Mouse (Mus musculus) mature B cell (primary cell): ENCODE results near the gene Cngb1.
"Not testable (repeated sequence)": the region's sequence is repeated elsewhere in the genome, so short reads cannot be mapped to it uniquely, and the experiment has no call there.

Source experiments
- in situ Hi-C: fragments of 300-500 bp; cut with MboI; formaldehyde crosslinking; loops from 2 replicates; pipeline ENCODE4 v1.14.3; 2019

Gene Cngb1

GRCm38 (mm10) chr8:95247277-95247676 is 59.1 kb downstream of the Cngb1 start:
- in situ Hi-C loops, result no loop called here

- in situ Hi-C loops, result no loop called here
Measured at GRCm38 (mm10) chr8:95245180-95245579, 61.2 kb downstream of the Cngb1 start.

DNA sequence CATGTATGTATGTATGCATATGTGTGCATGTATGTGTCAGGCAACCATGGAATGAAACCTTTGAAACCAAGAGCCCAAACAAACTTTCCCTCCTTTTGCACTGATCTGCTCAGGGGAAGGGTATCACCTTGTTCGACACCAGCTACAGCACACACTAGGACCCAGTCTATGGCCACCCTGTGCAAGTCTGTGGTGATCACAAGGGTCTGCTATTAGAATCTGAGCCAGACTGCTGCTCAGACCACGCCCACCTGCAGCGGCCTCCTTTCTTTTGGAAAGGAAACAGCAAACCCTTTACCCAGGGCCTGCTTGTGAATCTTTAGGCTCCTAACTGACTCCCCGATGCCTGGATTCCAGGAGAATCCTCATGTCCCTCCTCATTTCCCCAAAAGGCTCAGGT is 62.5 kb downstream of the Cngb1 start:
- in situ Hi-C loops, result no loop called here

- in situ Hi-C loops, result no loop called here
Measured at GRCm38 (mm10) chr8:95242826-95243571, 63.4 kb downstream of the Cngb1 start.

DNA sequence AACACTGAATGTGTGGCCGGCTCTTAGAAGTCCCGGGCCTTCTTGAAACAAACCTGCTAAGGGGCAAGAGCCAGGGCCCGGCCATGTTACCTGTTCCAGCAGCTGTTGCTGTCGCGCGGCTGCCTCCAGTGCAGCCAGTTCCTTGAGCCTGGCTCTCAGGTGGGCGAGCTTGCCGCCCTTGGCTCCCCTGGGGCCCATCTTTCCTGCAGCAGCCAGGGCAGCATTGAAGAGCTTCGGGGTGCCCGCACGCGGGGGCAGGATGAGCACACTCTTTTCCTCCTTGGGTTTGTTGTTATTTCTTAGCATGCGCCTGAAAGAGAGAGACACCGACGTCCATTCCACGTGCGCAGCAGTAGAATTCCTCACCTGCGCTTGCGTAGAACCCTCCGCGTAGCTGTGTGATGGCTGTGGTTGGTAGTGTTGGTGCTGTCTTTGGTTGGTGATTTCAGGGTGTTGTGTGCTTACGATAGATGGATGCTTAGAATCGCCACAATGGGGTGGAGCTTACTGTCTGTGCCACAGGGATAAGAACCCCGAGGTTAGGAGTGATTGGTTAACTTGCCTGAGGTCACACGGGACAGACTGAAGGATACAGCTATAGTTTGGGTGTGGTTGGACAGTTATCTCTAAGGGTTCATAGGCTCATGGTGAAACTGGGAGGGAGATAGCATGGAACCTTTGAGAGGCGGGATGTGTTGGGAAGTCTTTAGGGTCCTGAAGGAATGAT is 64.1 kb downstream of the Cngb1 start:
- in situ Hi-C loops, result no loop called here

GRCm38 (mm10) chr8:95235683-95236082 is 70.7 kb downstream of the Cngb1 start:
- in situ Hi-C loops, result no loop called here

DNA sequence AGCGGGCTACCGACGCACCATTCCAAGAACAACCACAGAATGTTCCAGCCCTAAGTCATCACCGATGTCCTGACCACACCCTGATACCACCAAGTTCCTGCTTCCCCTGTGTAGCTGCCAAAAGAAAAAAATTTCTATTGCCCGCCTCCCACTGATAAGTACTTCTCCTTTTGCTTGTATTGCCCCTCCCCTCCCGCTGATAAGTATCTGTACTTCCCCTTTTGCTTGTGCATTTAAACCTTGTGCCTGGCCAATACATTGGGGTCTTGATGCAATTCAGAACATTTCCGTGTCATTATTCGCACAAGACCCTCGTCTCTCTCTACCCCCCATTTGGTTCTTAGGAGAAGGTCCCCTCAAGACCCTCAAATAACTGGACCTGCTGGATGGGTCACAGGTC is 76.3 kb downstream of the Cngb1 start:
- in situ Hi-C loops, result not testable (repeated sequence)

DNA sequence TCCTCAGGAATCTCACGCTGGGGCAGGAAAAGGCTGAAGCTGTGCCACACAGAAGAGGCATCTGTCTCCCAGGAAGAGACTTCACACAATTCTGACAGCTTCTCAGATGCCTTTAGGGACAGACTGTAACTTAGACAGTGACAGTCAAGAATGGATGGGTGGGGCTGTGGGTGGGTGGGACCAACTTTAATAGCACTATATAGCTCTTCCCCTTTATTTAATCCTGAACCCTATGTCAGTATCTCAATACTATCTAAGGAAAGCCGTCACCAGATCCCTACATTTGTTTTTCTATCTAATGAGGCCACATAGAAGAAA is 79.3 kb downstream of the Cngb1 start:
- in situ Hi-C loops, result no loop called here

DNA sequence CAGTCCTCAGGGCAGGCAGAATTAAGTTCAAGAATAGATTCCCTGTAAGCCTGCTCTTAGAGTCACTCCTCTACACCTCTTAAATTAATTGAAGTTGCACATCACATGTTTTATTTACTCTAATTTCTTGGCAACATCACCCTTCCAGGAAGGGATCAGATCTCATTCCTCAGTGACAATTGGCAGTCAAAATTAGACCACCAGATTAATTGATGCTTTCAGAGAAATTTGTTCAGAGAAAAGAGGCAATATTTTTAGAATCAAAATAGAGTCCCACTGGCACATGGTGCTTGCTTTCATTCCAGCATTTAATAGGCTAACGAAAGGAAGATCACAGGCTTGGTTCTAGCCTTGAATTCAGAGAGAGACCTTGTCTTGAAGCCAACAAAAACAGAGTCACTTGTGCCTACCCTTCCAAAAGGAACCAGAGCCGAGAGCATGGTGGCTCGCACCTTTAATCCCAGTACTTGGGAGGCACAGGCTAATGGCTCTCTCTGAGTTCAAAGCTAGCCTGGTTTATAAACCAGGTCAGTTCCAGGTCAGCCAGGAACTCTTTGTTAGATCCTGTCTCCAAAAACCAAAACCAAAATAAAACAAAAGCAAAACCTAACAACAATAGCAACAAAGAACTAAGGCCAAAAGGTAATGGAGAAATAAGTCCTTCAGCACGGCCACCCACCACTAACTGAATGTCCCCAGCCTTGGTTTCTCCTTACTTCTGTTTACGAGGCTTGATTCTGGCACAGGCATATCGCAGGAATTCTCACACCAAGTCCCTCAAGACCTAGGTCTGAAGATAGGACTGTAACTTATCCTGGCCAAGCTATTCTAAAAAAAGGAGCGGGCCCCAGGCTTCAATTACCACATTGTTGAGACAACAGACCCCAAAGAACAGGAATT is 79.9 kb downstream of the Cngb1 start:
- in situ Hi-C loops, result no loop called here

GRCm38 (mm10) chr8:95223969-95224368 is 82.4 kb downstream of the Cngb1 start:
- in situ Hi-C loops, result loop anchor here (25.0 kb wide), 1 partner anchor 287 kb away; no protein-coding TSS in a partner anchor

- in situ Hi-C loops, result loop anchor here (25.0 kb wide), 1 partner anchor 284 kb away; no protein-coding TSS in a partner anchor
Measured at GRCm38 (mm10) chr8:95221045-95221444, 85.3 kb downstream of the Cngb1 start.

- in situ Hi-C loops, result loop anchor here (25.0 kb wide), 1 partner anchor 283 kb away; no protein-coding TSS in a partner anchor
Measured at GRCm38 (mm10) chr8:95220571-95220998, 85.8 kb downstream of the Cngb1 start.

DNA sequence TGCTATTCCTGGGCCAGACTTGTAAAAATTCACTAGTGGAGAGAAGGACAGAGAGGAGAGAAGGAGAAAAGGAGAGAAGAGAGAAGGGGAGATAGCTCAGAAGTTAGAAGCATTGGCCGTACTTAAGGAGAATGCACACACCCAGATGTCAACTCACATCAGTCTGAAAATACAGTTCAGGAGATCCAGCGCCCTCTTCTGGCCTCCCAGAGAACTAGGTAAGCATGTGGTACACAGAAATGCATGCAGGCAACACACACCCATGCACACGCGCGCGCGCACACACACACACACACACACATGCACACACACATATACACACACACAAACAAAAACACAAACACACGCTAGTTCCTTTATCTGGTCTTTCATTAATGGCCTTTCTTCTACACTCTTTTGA is 86.8 kb downstream of the Cngb1 start:
- in situ Hi-C loops, result loop anchor here (25.0 kb wide), 1 partner anchor 282 kb away; no protein-coding TSS in a partner anchor

DNA sequence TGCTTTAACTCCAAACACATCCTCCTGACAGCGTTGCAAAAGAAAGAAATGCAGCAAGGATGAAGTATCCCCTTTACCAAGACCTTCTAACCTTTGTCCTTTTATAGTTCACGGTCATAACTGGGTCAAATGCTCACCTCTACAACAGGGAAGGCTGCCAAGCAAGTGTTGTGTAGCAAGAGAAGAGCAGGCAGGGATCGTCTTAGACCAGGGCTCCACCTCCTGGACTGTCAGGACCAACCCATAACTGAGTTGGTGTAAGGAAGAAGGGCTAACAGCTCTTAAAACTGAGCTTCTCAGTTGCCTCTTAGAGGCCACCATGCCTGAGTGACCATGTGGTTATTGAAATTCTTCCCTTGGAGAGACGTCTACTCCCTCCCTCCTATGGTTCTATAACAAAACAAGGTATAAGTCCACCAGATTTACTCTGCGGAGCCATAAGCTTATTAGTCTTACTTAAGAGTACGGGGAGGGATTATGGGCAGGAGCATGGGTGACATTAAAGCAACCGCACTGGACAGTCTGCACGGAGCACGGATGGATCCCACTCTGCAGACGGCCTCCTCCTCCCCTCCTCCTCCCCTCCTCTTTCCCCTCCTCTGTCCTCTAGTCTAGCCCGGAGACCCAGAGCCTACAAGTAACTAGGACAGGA is 90.5 kb downstream of the Cngb1 start:
- in situ Hi-C loops, result loop anchor here (25.0 kb wide), 1 partner anchor 279 kb away; no protein-coding TSS in a partner anchor

- in situ Hi-C loops, result loop anchor here (25.0 kb wide), 1 partner anchor 273 kb away; no protein-coding TSS in a partner anchor
Measured at GRCm38 (mm10) chr8:95209924-95210323, 96.5 kb downstream of the Cngb1 start.

DNA sequence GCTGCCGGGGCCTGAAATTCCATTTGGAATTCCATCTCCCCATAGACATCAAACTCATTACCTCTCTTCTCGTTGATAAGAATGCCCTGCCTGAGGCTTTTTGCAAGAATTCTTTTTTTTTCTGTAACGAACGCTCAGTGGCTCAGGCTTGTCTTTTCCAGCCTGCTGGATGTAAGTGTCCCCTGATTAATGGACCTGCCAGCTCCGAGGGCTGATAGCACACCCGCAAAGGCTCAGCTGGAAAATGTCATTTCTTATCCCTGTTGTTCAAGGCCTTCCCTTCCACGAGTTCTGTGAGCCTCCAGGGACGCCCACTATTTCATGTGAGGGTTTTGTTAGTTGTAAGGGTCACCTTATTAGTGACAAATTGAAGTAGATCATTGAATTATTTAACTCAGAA is 100.4 kb downstream of the Cngb1 start:
- in situ Hi-C loops, result loop anchor here (25.0 kb wide), 1 partner anchor 269 kb away; no protein-coding TSS in a partner anchor

GRCm38 (mm10) chr8:95204039-95204380 is 102.4 kb downstream of the Cngb1 start:
- in situ Hi-C loops, result loop anchor here (25.0 kb wide), 1 partner anchor 267 kb away; no protein-coding TSS in a partner anchor

DNA sequence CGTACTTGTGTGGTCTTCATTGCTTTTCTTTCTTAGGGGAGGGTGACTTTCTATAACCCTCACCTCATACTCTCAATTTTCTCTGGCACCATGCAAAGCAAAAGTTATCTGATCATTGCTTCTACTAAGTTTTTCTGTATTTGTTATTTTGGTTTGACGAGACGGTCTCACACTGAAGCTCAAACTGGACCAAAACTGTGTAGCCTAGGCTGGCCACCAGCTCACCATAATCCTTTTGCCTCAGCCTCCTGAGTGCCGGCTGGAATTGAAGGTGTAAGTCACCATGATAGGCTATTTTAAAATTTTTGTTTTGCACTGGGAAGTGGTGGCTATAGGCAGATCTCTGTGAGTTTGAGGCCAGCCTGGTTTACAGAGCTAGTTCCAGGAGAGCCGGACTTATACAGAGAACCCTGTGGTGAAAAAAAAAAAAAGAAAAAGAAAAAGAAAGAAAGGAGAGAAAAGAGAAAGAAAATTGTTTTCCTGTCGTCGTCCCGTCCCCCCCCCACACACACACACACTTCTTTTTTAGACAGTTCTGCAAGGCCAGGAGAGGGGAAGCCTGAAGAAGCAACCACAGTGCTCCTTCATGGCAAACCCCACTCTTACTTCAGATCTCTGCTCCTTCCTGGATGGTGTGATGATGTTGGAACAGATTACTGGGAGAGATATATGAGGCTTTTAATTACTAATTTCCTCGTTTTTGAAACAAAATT is 102.9 kb downstream of the Cngb1 start:
- in situ Hi-C loops, result loop anchor here (25.0 kb wide), 1 partner anchor 266 kb away; no protein-coding TSS in a partner anchor

DNA sequence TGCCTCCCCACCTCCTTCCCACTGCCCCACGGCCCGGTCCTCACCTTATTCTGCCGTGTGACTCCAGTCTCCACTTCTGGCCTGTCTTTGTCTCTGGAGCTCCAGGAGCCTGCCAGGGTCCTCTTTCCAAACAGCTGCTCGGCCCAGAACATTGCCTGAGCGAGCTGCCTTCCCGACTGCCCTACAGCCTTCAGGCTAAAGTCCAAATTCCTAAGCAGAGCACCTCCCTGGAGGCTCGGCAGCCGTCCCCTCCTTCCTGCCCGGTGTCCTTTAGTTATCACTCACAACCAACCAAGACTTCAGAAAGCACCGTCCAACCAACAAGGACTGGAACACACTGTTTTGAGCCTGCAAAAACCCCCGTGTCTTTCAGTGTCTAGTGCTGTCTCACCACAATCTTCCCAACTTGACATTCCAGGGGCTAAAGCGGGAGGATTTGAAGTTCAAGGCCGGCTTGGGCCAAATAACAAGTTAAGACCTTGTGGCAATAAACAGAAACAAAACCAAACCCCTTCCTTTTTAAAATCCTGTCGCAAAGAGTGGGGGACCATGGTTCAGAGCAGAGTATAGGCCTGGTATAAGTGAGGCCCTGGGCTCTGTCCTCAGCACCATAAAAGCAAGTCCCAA is 103.6 kb downstream of the Cngb1 start, which contains the start of gene Kifc3:
Kifc3 (minus strand) TSS at position 164 of the 627 bp plus-strand sequence.
- in situ Hi-C loops, result loop anchor here (25.0 kb wide), 1 partner anchor 265 kb away; no protein-coding TSS in a partner anchor

DNA sequence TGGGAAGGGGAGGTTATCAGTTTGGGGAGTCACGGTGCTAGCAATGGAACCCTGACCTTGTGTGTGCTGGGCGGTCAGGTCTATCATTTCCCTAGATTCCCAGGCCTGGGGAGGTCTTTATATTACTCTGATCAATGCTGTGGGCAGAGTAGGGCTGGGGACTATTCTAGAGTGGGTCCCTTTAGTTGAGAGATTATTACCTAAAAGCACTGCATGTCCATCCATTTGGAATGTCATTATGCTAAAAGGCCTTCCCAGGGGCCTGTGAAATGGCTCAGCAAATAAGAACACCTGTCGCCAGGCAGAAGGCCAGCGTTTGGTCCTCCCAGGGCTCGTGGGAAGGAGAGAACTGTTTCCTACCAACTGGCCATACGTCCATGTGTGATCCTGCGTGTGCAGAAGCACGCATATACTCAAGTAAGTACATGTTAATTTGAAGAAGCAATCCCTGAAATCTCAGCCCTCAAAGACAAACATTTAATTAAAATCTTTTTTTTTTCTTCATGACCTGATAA is 104.3 kb downstream of the Cngb1 start:
- in situ Hi-C loops, result loop anchor here (25.0 kb wide), 1 partner anchor 265 kb away; no protein-coding TSS in a partner anchor
